Mouse (Mus musculus): ENCODE measurements around the gene Ttc28. TPM values are rescaled to one million over a fixed set of nuclear protein-coding genes. Genes with fewer than 3 reads are reported as not detected.

Ttc28 gene
- polyA plus RNA-seq, 1 experiment from 2014 or later = 9.0 TPM

DNA sequence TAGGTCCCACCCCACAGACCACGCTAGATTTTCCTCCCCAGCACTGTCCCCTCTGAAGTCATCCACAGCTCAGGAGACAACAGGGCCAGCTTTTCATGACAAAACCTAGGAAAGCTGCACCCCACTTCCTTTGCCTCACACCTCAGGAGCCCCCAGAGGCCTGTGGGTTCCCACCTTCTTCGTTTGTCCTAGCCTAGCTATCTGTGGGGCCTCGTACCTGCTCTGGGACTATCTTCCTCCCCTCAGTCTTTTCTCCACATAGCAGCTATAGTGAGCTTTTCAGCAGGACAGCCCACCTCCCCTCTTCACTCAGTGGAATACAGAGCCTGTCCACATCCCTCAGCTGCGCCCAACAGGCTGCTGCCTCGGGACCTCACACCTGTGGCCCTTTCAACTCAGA lies 418.2 kb downstream of the Ttc28 start:
- no peak overlapping the region for H3K27ac ChIP-seq (ENCODE audit: low read length)
- no peak overlapping the region for H3K9ac ChIP-seq (ENCODE audit: low read length)
- no peaks in the 10 kb centered on the region for H3K27me3 ChIP-seq (ENCODE audit: control insufficient read depth, insufficient read depth, low read length)
- no peaks in the 10 kb centered on the region for H3K4me1 ChIP-seq (ENCODE audit: control insufficient read depth, insufficient read depth, low read length)
- no peaks in the 10 kb centered on the region for H3K9me3 ChIP-seq (replicated peaks; ENCODE audit: control insufficient read depth, low read length)
- 67% methylated on average over 5 of the region's 5 CpGs for WGBS
- H3K4me3 ChIP-seq (replicated peaks; ENCODE audit: low read length) = no peak overlapping the region
- H3K4me2 ChIP-seq (ENCODE audit: low read depth, low read length) = no peak overlapping the region
- ATAC-seq (ENCODE audit: insufficient read depth, low FRiP score) = no peak
- H3K36me3 ChIP-seq (ENCODE audit: control insufficient read depth, insufficient read depth, low read length) = no peaks in the 10 kb centered on the region

DNA sequence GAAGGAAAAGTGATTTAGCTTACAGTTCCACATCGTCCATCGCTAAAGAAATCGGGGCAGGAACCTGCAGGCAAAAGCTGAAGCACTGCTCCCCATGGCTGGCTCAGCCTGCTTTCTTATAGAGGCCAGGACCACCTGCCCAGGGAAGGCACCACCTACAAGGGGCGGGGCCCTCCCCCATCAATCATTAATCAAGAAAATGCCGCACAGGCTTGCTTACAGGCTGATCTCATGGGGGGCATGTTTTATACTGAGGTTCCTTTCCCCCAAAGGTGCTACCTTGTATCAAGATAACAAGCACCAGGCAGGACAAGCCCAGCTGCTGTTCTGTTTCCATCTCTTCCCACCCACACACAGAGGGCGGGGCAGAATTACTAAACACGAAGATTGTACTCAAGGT lies 419.1 kb downstream of the Ttc28 start:
- Histone ChIP-seq H3K27me3 (ENCODE audit: control insufficient read depth, insufficient read depth, low read length) (no peaks in the 10 kb centered on the region), H3K27ac (ENCODE audit: low read length) (no peak overlapping the region), H3K4me3 (replicated peaks; ENCODE audit: low read length) (no peak overlapping the region), H3K9me3 (replicated peaks; ENCODE audit: control insufficient read depth, low read length) (no peaks in the 10 kb centered on the region), H3K4me2 (ENCODE audit: low read depth, low read length) (no peak overlapping the region), H3K9ac (ENCODE audit: low read length) (no peak overlapping the region), H3K36me3 (ENCODE audit: control insufficient read depth, insufficient read depth, low read length) (no peaks in the 10 kb centered on the region), H3K4me1 (ENCODE audit: control insufficient read depth, insufficient read depth, low read length) (no peaks in the 10 kb centered on the region)
- WGBS = 33% methylated on average over 7 of the region's 7 CpGs
- no peak for ATAC-seq (ENCODE audit: insufficient read depth, low FRiP score)

GRCm38 (mm10) chr5:111300776-111301175 lies 421.2 kb downstream of the Ttc28 start:
- H3K4me3 ChIP-seq (replicated peaks; ENCODE audit: low read length) = no peak overlapping the region
- no peak overlapping the region for H3K4me2 ChIP-seq (ENCODE audit: low read depth, low read length)
- ATAC-seq (ENCODE audit: insufficient read depth, low FRiP score) = no peak
- H3K9me3 ChIP-seq (replicated peaks; ENCODE audit: control insufficient read depth, low read length) = no peaks in the 10 kb centered on the region; the same call in 1 of the 2 replicates
- 71% methylated on average over 8 of the region's 8 CpGs for WGBS
- no peaks in the 10 kb centered on the region for H3K27me3 ChIP-seq (ENCODE audit: control insufficient read depth, insufficient read depth, low read length)
- no peaks in the 10 kb centered on the region for H3K4me1 ChIP-seq (ENCODE audit: control insufficient read depth, insufficient read depth, low read length)
- no peak overlapping the region for H3K9ac ChIP-seq (ENCODE audit: low read length)
- no peaks in the 10 kb centered on the region for H3K36me3 ChIP-seq (ENCODE audit: control insufficient read depth, insufficient read depth, low read length)
- H3K27ac ChIP-seq (ENCODE audit: low read length) = no peak overlapping the region

DNA sequence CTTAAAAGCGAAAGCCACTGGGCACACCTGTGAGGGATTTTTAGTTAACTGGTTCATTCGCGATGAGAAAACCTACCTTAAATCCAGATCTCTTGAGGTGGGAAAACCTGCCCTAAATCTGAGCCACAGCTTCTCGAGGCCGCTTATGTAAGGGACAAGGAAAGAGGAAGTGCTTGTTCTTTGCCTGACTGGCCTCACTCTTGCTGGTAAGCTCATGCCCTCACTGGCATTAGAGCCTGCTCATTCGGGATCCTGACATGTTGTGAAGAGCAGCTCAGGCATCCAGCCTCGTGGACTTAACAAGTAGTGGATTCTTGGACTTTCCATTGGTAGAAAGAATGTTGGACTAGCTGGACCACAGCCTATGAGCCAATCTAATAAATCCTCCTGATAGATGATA lies 422.1 kb downstream of the Ttc28 start:
- Histone ChIP-seq H3K36me3 (ENCODE audit: control insufficient read depth, insufficient read depth, low read length) (no peaks in the 10 kb centered on the region), H3K27ac (ENCODE audit: low read length) (no peak overlapping the region), H3K9ac (ENCODE audit: low read length) (no peak overlapping the region), H3K4me2 (ENCODE audit: low read depth, low read length) (no peak overlapping the region), H3K27me3 (ENCODE audit: control insufficient read depth, insufficient read depth, low read length) (no peaks in the 10 kb centered on the region), H3K4me1 (ENCODE audit: control insufficient read depth, insufficient read depth, low read length) (no peaks in the 10 kb centered on the region), H3K9me3 (replicated peaks; ENCODE audit: control insufficient read depth, low read length) (no peaks in the 10 kb centered on the region; the same call in 1 of the 2 replicates), H3K4me3 (replicated peaks; ENCODE audit: low read length) (no peak overlapping the region)
- 60% methylated on average over 7 of the region's 7 CpGs for WGBS
- ATAC-seq (ENCODE audit: insufficient read depth, low FRiP score) = no peak

DNA sequence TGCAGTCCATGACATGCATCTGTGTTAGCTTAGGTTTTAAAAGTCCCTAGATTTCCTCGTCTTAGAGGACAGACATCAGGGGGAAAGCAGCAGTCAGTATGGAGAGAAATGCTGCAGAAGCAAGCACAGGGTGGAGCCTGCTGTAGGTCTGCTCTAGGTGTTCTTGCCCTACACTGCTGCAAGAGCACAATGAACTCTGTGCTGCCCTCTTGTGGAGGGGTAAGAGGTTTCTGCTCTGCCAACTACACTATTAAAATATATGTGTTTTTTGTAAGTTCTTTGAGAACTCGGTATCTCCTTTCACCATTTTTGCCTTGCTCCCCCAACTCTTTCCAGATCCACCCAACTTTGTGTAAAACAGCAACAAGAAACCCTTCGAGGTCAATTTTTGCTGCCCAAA lies 425.1 kb downstream of the Ttc28 start:
- ATAC-seq (ENCODE audit: insufficient read depth, low FRiP score) = no peak
- Histone ChIP-seq H3K27me3 (ENCODE audit: control insufficient read depth, insufficient read depth, low read length) (no peaks in the 10 kb centered on the region), H3K9ac (ENCODE audit: low read length) (no peak overlapping the region), H3K4me3 (replicated peaks; ENCODE audit: low read length) (no peak overlapping the region), H3K4me1 (ENCODE audit: control insufficient read depth, insufficient read depth, low read length) (no peaks in the 10 kb centered on the region), H3K36me3 (ENCODE audit: control insufficient read depth, insufficient read depth, low read length) (no peaks in the 10 kb centered on the region), H3K27ac (ENCODE audit: low read length) (no peak overlapping the region), H3K4me2 (ENCODE audit: low read depth, low read length) (no peak overlapping the region), H3K9me3 (replicated peaks; ENCODE audit: control insufficient read depth, low read length) (no peaks in the 10 kb centered on the region; the same call in 1 of the 2 replicates)
- WGBS = 93% methylated on average over 3 of the region's 3 CpGs

- ATAC-seq (ENCODE audit: insufficient read depth, low FRiP score) = peak; percentile 58; the same call in 1 of the 2 replicates
- Histone ChIP-seq H3K4me3 (replicated peaks; ENCODE audit: low read length) (no peak overlapping the region), H3K9me3 (replicated peaks; ENCODE audit: control insufficient read depth, low read length) (peaks cover 7% of the 10 kb centered on the region; the same call in 1 of the 2 replicates), H3K27ac (ENCODE audit: low read length) (peak overlapping the region; percentile 53; the same call in 1 of the 2 replicates), H3K4me1 (ENCODE audit: control insufficient read depth, insufficient read depth, low read length) (no peaks in the 10 kb centered on the region), H3K27me3 (ENCODE audit: control insufficient read depth, insufficient read depth, low read length) (no peaks in the 10 kb centered on the region), H3K36me3 (ENCODE audit: control insufficient read depth, insufficient read depth, low read length) (no peaks in the 10 kb centered on the region), H3K9ac (ENCODE audit: low read length) (no peak overlapping the region), H3K4me2 (ENCODE audit: low read depth, low read length) (no peak overlapping the region)
- 62% methylated on average over 6 of the region's 6 CpGs for WGBS
These were observed 430.6 kb downstream of the Ttc28 start for GRCm38 (mm10) chr5:111310185-111310584.

- Histone ChIP-seq H3K27me3 (ENCODE audit: control insufficient read depth, insufficient read depth, low read length) (no peaks in the 10 kb centered on the region), H3K4me3 (replicated peaks; ENCODE audit: low read length) (no peak overlapping the region), H3K9me3 (replicated peaks; ENCODE audit: control insufficient read depth, low read length) (peaks cover 7% of the 10 kb centered on the region; the same call in 1 of the 2 replicates), H3K4me2 (ENCODE audit: low read depth, low read length) (no peak overlapping the region), H3K27ac (ENCODE audit: low read length) (no peak overlapping the region), H3K36me3 (ENCODE audit: control insufficient read depth, insufficient read depth, low read length) (no peaks in the 10 kb centered on the region), H3K4me1 (ENCODE audit: control insufficient read depth, insufficient read depth, low read length) (no peaks in the 10 kb centered on the region), H3K9ac (ENCODE audit: low read length) (no peak overlapping the region)
- 88% methylated on average over 9 of the region's 9 CpGs for WGBS
- ATAC-seq (ENCODE audit: insufficient read depth, low FRiP score) = no peak
These were observed 434.2 kb downstream of the Ttc28 start for GRCm38 (mm10) chr5:111313833-111314232.

- H3K36me3 ChIP-seq (ENCODE audit: control insufficient read depth, insufficient read depth, low read length) = no peaks in the 10 kb centered on the region
- no peak overlapping the region for H3K4me3 ChIP-seq (replicated peaks; ENCODE audit: low read length)
- peaks cover 7% of the 10 kb centered on the region; the same call in 1 of the 2 replicates for H3K9me3 ChIP-seq (replicated peaks; ENCODE audit: control insufficient read depth, low read length)
- no peak for ATAC-seq (ENCODE audit: insufficient read depth, low FRiP score)
- H3K4me2 ChIP-seq (ENCODE audit: low read depth, low read length) = no peak overlapping the region
- H3K27me3 ChIP-seq (ENCODE audit: control insufficient read depth, insufficient read depth, low read length) = no peaks in the 10 kb centered on the region
- no peak overlapping the region for H3K27ac ChIP-seq (ENCODE audit: low read length)
- WGBS = 90% methylated on average over 6 of the region's 6 CpGs
- no peaks in the 10 kb centered on the region for H3K4me1 ChIP-seq (ENCODE audit: control insufficient read depth, insufficient read depth, low read length)
- H3K9ac ChIP-seq (ENCODE audit: low read length) = no peak overlapping the region
These were observed 435.5 kb downstream of the Ttc28 start for GRCm38 (mm10) chr5:111315061-111315460.

DNA sequence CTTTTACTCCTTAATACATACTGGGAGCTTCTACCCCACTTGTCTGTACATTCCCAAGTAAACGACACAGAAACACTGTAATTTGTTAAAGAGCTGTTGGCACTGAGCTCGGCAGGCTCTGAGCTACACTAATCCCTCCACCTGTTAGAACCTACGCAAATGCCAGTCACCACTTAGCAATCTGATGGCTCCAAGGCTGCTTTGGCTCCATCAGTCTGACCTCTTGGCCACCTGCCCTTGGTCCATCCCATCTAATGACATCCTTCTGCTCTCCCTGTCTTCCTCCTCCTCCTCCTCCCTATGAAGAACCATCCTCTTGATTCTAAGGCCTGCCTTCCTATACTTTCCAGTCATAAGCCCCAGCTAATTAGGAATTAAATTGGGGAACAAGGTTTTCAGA lies 437.9 kb downstream of the Ttc28 start:
- no peak overlapping the region for H3K9ac ChIP-seq (ENCODE audit: low read length)
- H3K4me3 ChIP-seq (replicated peaks; ENCODE audit: low read length) = no peak overlapping the region
- peaks cover 7% of the 10 kb centered on the region; the same call in 1 of the 2 replicates for H3K9me3 ChIP-seq (replicated peaks; ENCODE audit: control insufficient read depth, low read length)
- no peaks in the 10 kb centered on the region for H3K27me3 ChIP-seq (ENCODE audit: control insufficient read depth, insufficient read depth, low read length)
- ATAC-seq (ENCODE audit: insufficient read depth, low FRiP score) = no peak
- H3K4me1 ChIP-seq (ENCODE audit: control insufficient read depth, insufficient read depth, low read length) = no peaks in the 10 kb centered on the region
- WGBS = 38% methylated on average over 3 of the region's 3 CpGs
- no peak overlapping the region for H3K4me2 ChIP-seq (ENCODE audit: low read depth, low read length)
- H3K36me3 ChIP-seq (ENCODE audit: control insufficient read depth, insufficient read depth, low read length) = no peaks in the 10 kb centered on the region
- H3K27ac ChIP-seq (ENCODE audit: low read length) = no peak overlapping the region

GRCm38 (mm10) chr5:111318946-111319345 lies 439.3 kb downstream of the Ttc28 start:
- H3K9me3 ChIP-seq (replicated peaks; ENCODE audit: control insufficient read depth, low read length) = 0 out of 2 replicates have a peak, but pooled peaks cover under 1% of the 10 kb centered on the region
- H3K36me3 ChIP-seq (ENCODE audit: control insufficient read depth, insufficient read depth, low read length) = no peaks in the 10 kb centered on the region
- no peaks in the 10 kb centered on the region for H3K4me1 ChIP-seq (ENCODE audit: control insufficient read depth, insufficient read depth, low read length)
- no peak overlapping the region for H3K4me3 ChIP-seq (replicated peaks; ENCODE audit: low read length)
- no peak overlapping the region for H3K4me2 ChIP-seq (ENCODE audit: low read depth, low read length)
- no peak for ATAC-seq (ENCODE audit: insufficient read depth, low FRiP score)
- H3K27ac ChIP-seq (ENCODE audit: low read length) = no peak overlapping the region
- H3K9ac ChIP-seq (ENCODE audit: low read length) = no peak overlapping the region
- WGBS = 50% methylated on average over 1 of the region's 1 CpGs
- H3K27me3 ChIP-seq (ENCODE audit: control insufficient read depth, insufficient read depth, low read length) = no peaks in the 10 kb centered on the region
